Mouse (Mus musculus) layer of hippocampus, adult 9-10 months (tissue): ENCODE measurements around the gene Rftn1.
"Not testable (repeated sequence)": the region's sequence is repeated elsewhere in the genome, so short reads cannot be mapped to it uniquely, and the experiment has no call there.

Experiments
- DNase-seq: peaks from one replicate; pipeline ENCODE4 v3.0.0; 2022; ENCODE audit warnings: low spot score

Gene Rftn1

GRCm38 (mm10) chr17:50127045-50127813, 63.2 kb downstream of the Rftn1 start:
- no peak for DNase-seq

GRCm38 (mm10) chr17:50126545-50126944, 63.9 kb downstream of the Rftn1 start:
- no peak for DNase-seq

- DNase-seq, result no peak
Observed at GRCm38 (mm10) chr17:50125900-50126299, 64.6 kb downstream of the Rftn1 start.

GRCm38 (mm10) chr17:50125245-50125798, 65.2 kb downstream of the Rftn1 start:
- no peak for DNase-seq

GRCm38 (mm10) chr17:50124708-50125107, 65.8 kb downstream of the Rftn1 start:
- DNase-seq, result no peak

- DNase-seq, result no peak
Observed at GRCm38 (mm10) chr17:50122555-50122954, 67.9 kb downstream of the Rftn1 start.

GRCm38 (mm10) chr17:50120098-50120497, 70.4 kb downstream of the Rftn1 start:
- no peak for DNase-seq

GRCm38 (mm10) chr17:50117461-50117860, 73.0 kb downstream of the Rftn1 start:
- no peak for DNase-seq

GRCm38 (mm10) chr17:50116980-50117379, 73.5 kb downstream of the Rftn1 start:
- DNase-seq, result no peak

- not testable (repeated sequence) for DNase-seq
Observed at GRCm38 (mm10) chr17:50116401-50116800, 74.1 kb downstream of the Rftn1 start.

GRCm38 (mm10) chr17:50115716-50116115, 74.8 kb downstream of the Rftn1 start:
- not testable (repeated sequence) for DNase-seq

- DNase-seq, result no peak
Observed at GRCm38 (mm10) chr17:50114659-50115058, 75.8 kb downstream of the Rftn1 start.

- DNase-seq, result no peak
Observed at GRCm38 (mm10) chr17:50110650-50111415, 79.6 kb downstream of the Rftn1 start.

GRCm38 (mm10) chr17:50106811-50107210, 83.7 kb downstream of the Rftn1 start:
- no peak for DNase-seq

- DNase-seq, result no peak
Observed at GRCm38 (mm10) chr17:50104131-50104530, 86.3 kb downstream of the Rftn1 start.

GRCm38 (mm10) chr17:50101416-50101815, 89.1 kb downstream of the Rftn1 start:
- DNase-seq, result no peak

- DNase-seq, result no peak
Observed at GRCm38 (mm10) chr17:50100070-50100469, 90.4 kb downstream of the Rftn1 start.

- DNase-seq, result no peak
Observed at GRCm38 (mm10) chr17:50099378-50099777, 91.1 kb downstream of the Rftn1 start.

- no peak for DNase-seq
Observed at GRCm38 (mm10) chr17:50098297-50098696, 92.2 kb downstream of the Rftn1 start.

- no peak for DNase-seq
Observed at GRCm38 (mm10) chr17:50097831-50098230, 92.6 kb downstream of the Rftn1 start.

- DNase-seq, result no peak
Observed at GRCm38 (mm10) chr17:50096305-50096704, 94.2 kb downstream of the Rftn1 start.

GRCm38 (mm10) chr17:50094596-50094995, 95.9 kb downstream of the Rftn1 start:
- no peak for DNase-seq

- no peak for DNase-seq
Observed at GRCm38 (mm10) chr17:50094077-50094476, 96.4 kb downstream of the Rftn1 start.
